ENCODE assay signal across 32 mouse cellular contexts in genomic region chr12:38818320-38818719, GRCm38 (mm10). TPM values are rescaled to one million over a fixed set of nuclear protein-coding genes. Genes with fewer than 3 reads are reported as not detected.
A peak's percentile ranks its signal among the peaks of the same experiment; 100 is the strongest.
DNase-seq lines count a peak whose midpoint lies in the region; ATAC-seq and TF ChIP-seq lines count a peak whose summit lies in the region.
"Had no signal": no experiment of that assay in that cellular context is flagged by ENCODE, and none has a peak within 500 bp of the region (broad histone marks: within the 10 kb centered on the region; RNA-seq: fewer than 3 reads in every experiment).

No protein-coding gene starts in this region.

- no peak overlapping the region for H3K9ac ChIP-seq in midbrain, embryonic 15.5 days
- H3K9ac ChIP-seq: embryonic facial prominence, embryonic 13.5 days; hindbrain, embryonic 12.5 days; intestine, embryonic 15.5 days; liver, embryonic 12.5 days; liver, postnatal 0 days; midbrain, embryonic 12.5 days had no signal

- no peak overlapping the region for H3K4me3 ChIP-seq in cerebellum, adult 2 months (replicated peaks; ENCODE audit: insufficient read depth, low read depth, low read length)
- H3K4me3 ChIP-seq in midbrain, embryonic 15.5 days: no peak overlapping the region
- H3K4me3 ChIP-seq: embryonic facial prominence, embryonic 13.5 days; forebrain, embryonic 10.5 days; gastrocnemius, adult 2 months; hindbrain, embryonic 12.5 days; intestine, embryonic 15.5 days; liver, embryonic 12.5 days; midbrain, embryonic 12.5 days had no signal

- no peaks in the 10 kb centered on the region for H3K27me3 ChIP-seq in cerebellum, adult 2 months (ENCODE audit: control insufficient read depth, insufficient read depth, low read length)
- no peaks in the 10 kb centered on the region for H3K27me3 ChIP-seq in midbrain, embryonic 15.5 days (replicated peaks)
- H3K27me3 ChIP-seq: CH12.LX; embryonic facial prominence, embryonic 13.5 days; hindbrain, embryonic 12.5 days; intestine, embryonic 15.5 days; liver, embryonic 12.5 days; midbrain, embryonic 12.5 days had no signal

- WGBS in cerebellum, adult 2 months: 8% methylated on average over 2 of the region's 2 CpGs
- 85% methylated on average over 2 of the region's 2 CpGs for WGBS in midbrain, embryonic 15.5 days

- DNase-seq in cerebellum, postnatal 4 days (ENCODE audit: low spot score in 2 of 2): no peak
- peak; percentile 48 to 92 for DNase-seq in cerebellum, adult 2 months
- DNase-seq in cerebellum, postnatal 14 days: peak; percentile 40 to 82
- peak; percentile 49 for DNase-seq in layer of hippocampus, adult 9-11 months
- DNase-seq in left cerebral cortex, adult 11 months (ENCODE audit: low spot score): no peak
- DNase-seq in left cerebral cortex, postnatal 25 days (ENCODE audit: low spot score in 2 of 2): no peak
- DNase-seq: adrenal gland, adult 2 months; gastrocnemius, adult 2 months; gastrocnemius, postnatal 36 days; heart, adult 18-20 months; heart, postnatal 36 days; kidney, adult 2 months; kidney, postnatal 4 days; liver, postnatal 0 days; lung, postnatal 36 days; right cerebral cortex, postnatal 14 days; thymus, adult 18-20 months; thymus, postnatal 25 days had no signal

- H3K27ac ChIP-seq in cerebellum, adult 2 months (ENCODE audit: insufficient read depth, low read length): peak overlapping the region; percentile 35; the same call in 1 of the 2 replicates
- no peak overlapping the region for H3K27ac ChIP-seq in midbrain, embryonic 15.5 days
- H3K27ac ChIP-seq: embryonic facial prominence, embryonic 13.5 days; forebrain, embryonic 10.5 days; gastrocnemius, adult 2 months; hindbrain, embryonic 12.5 days; hindbrain, postnatal 0 days; intestine, embryonic 15.5 days; kidney, postnatal 0 days; liver, embryonic 12.5 days; midbrain, embryonic 12.5 days had no signal

- no peak overlapping the region for H3K4me2 ChIP-seq in midbrain, embryonic 15.5 days
- H3K4me2 ChIP-seq: embryonic facial prominence, embryonic 13.5 days; heart, embryonic 11.5 days; hindbrain, embryonic 12.5 days; intestine, embryonic 15.5 days; liver, embryonic 12.5 days; midbrain, embryonic 12.5 days had no signal

- peak; percentile 92 for ATAC-seq in cerebellum, adult (ENCODE audit: insufficient number of reproducible peaks, low FRiP score, low TSS enrichment)
- ATAC-seq in midbrain, embryonic 15.5 days (replicated peaks): no peak
- ATAC-seq: activated CD4-positive, CD25-positive, alpha-beta regulatory T cell, adult 4 months; forebrain, embryonic 16.5 days; hindbrain, postnatal 0 days; intestine, embryonic 15.5 days; liver, embryonic 12.5 days; liver, postnatal 0 days had no signal

- no peaks in the 10 kb centered on the region for H3K9me3 ChIP-seq in midbrain, embryonic 15.5 days
- H3K9me3 ChIP-seq: embryonic facial prominence, embryonic 13.5 days; forebrain, embryonic 10.5 days; hindbrain, embryonic 12.5 days; intestine, embryonic 15.5 days; liver, embryonic 12.5 days; midbrain, embryonic 12.5 days had no signal

- peaks cover 18% of the 10 kb centered on the region; the same call in 1 of the 2 replicates for H3K4me1 ChIP-seq in cerebellum, adult 2 months (ENCODE audit: control insufficient read depth, insufficient read depth, low read length)
- H3K4me1 ChIP-seq in midbrain, embryonic 15.5 days: no peaks in the 10 kb centered on the region
- H3K4me1 ChIP-seq: embryonic facial prominence, embryonic 13.5 days; hindbrain, embryonic 12.5 days; intestine, embryonic 15.5 days; liver, embryonic 12.5 days; midbrain, embryonic 12.5 days had no signal

- H3K36me3 ChIP-seq in midbrain, embryonic 15.5 days (replicated peaks): no peaks in the 10 kb centered on the region
- H3K36me3 ChIP-seq: embryonic facial prominence, embryonic 13.5 days; forebrain, embryonic 10.5 days; hindbrain, embryonic 12.5 days; intestine, embryonic 15.5 days; liver, embryonic 12.5 days; midbrain, embryonic 12.5 days had no signal

- intact Hi-C loops in left cerebral cortex, postnatal 25 days (cut with DNase I): no loop called here

- no peak for TF ChIP-seq POLR2A in cerebellum, adult 2 months (IDR thresholded peaks at IDR 0.05; ENCODE audit: borderline replicate concordance, insufficient read depth, low read length)

- TF ChIP-seq CTCF in cerebellum, adult 2 months (IDR thresholded peaks at IDR 0.05; ENCODE audit: borderline replicate concordance, insufficient read depth, low read depth, low read length): no peak

RNA-seq across cellular contexts. Expression of gene Etv1, which starts 39.1 kb away (rescaled TPM):
- 134 and 167 TPM in 2 replicates for polyA plus RNA-seq in cerebellum, adult 2 months (2012; rRNA removed)
- 21.2 and 22.6 TPM in 2 replicates for polyA plus RNA-seq in midbrain, embryonic 15.5 days (2015; fragmentation: Nextera tagmentation; extraction: Ambion mirVana)
- total RNA-seq in left cerebral cortex, postnatal 25 days (2021): 10 to 100 TPM; 62.2 to 74.8 TPM

Comparison
In these comparisons a context has a peak if more than half of its experiments do, and no peak if none do; other contexts are left out.
1. DNase-seq: peak in cerebellum, adult 2 months (2 of 2), cerebellum, postnatal 14 days (2 of 2) and layer of hippocampus, adult 9-11 months (single experiment); none in cerebellum, postnatal 4 days (0 of 2), left cerebral cortex, adult 11 months (single experiment) and left cerebral cortex, postnatal 25 days (0 of 2).